Mouse (Mus musculus) adrenal gland, postnatal 10 days (tissue): ENCODE data around the gene D17Wsu92e. TPM values are rescaled to one million over a fixed set of nuclear protein-coding genes. Genes with fewer than 3 reads are reported as not detected.

Experiments
- DNase-seq: peaks from one replicate; pipeline ENCODE4 v3.0.0; 2021; ENCODE audit warnings: mixed read lengths
- total RNA-seq, 2 experiments: library from RNA; stranded (reverse); gene quantifications; 2 replicates each; pipeline ENCODE4 v1.2.3; 2021

Gene D17Wsu92e
- total RNA-seq, 2 experiments from 2014 or later: 132 to 137 TPM

- DNase-seq: no peak
Measured at GRCm38 (mm10) chr17:27823142-27823905, 2.9 kb upstream of the D17Wsu92e start.

- peak; percentile 67 for DNase-seq
Measured at GRCm38 (mm10) chr17:27821407-27822338, 1.2 kb upstream of the D17Wsu92e start.

- DNase-seq: peak; percentile 67
Measured at GRCm38 (mm10) chr17:27819971-27820567, 379 bp downstream of the D17Wsu92e start.

GRCm38 (mm10) chr17:27819521-27819970 is 902 bp downstream of the D17Wsu92e start:
- DNase-seq: peak; percentile 59

GRCm38 (mm10) chr17:27819011-27819410 is 1.4 kb downstream of the D17Wsu92e start:
- peak; percentile 10 for DNase-seq

GRCm38 (mm10) chr17:27814606-27815005 is 5.8 kb downstream of the D17Wsu92e start:
- no peak for DNase-seq

- no peak for DNase-seq
Measured at GRCm38 (mm10) chr17:27811980-27812379, 8.5 kb downstream of the D17Wsu92e start.

- no peak for DNase-seq
Measured at GRCm38 (mm10) chr17:27810569-27811331, 9.7 kb downstream of the D17Wsu92e start.

GRCm38 (mm10) chr17:27807542-27808078 is 12.8 kb downstream of the D17Wsu92e start:
- DNase-seq: no peak

GRCm38 (mm10) chr17:27804803-27805770 is 15.4 kb downstream of the D17Wsu92e start:
- peak; percentile 58 for DNase-seq

GRCm38 (mm10) chr17:27804156-27804690 is 16.2 kb downstream of the D17Wsu92e start:
- DNase-seq: no peak

- peak; percentile 60 for DNase-seq
Measured at GRCm38 (mm10) chr17:27803752-27804151, 16.7 kb downstream of the D17Wsu92e start.

- DNase-seq: no peak
Measured at GRCm38 (mm10) chr17:27800710-27801648, 19.5 kb downstream of the D17Wsu92e start.

- no peak for DNase-seq
Measured at GRCm38 (mm10) chr17:27799771-27800584, 20.5 kb downstream of the D17Wsu92e start.

- DNase-seq: peak; percentile 66
Measured at GRCm38 (mm10) chr17:27797341-27797872, 23.0 kb downstream of the D17Wsu92e start.

GRCm38 (mm10) chr17:27796780-27797179 is 23.7 kb downstream of the D17Wsu92e start:
- DNase-seq: peak; percentile 73

GRCm38 (mm10) chr17:27793144-27793543 is 27.3 kb downstream of the D17Wsu92e start:
- DNase-seq: peak; percentile 68
